Mouse (Mus musculus) left cerebral cortex, adult 8-10 months (tissue): Measurements from ENCODE around the gene Slf1. TPM values are rescaled to one million over a fixed set of nuclear protein-coding genes. Genes with fewer than 3 reads are reported as not detected.

Experiments
- total RNA-seq, 4 experiments: library from RNA; stranded (reverse); gene quantifications; 2 replicates each; pipeline ENCODE4 v1.2.4; 2022

Gene Slf1
- total RNA-seq, 4 experiments from 2014 or later, result 24.0 to 28.5 (median 26.5) TPM

Other genes starting within 250 kb of the Slf1 start
- 10 to 100 TPM; 20.9 to 26.7 (median 23.7) TPM for gene 2210408I21Rik, start 67 bp upstream of the Slf1 start, total RNA-seq